Mouse (Mus musculus) heart, postnatal 0 days (tissue): ENCODE data around the gene Pgrmc1. TPM values are rescaled to one million over a fixed set of nuclear protein-coding genes. Genes with fewer than 3 reads are reported as not detected.

Source experiments
- ATAC-seq: fragments of 200-750 bp; cut with Nextera tagmentation; 2 replicates; pipeline ENCODE4 v1.8.0; 2017; ENCODE audit warnings: low read depth, moderate number of reproducible peaks, moderate library complexity; ENCODE audit not compliant: insufficient read depth
- DNase-seq: peaks from one replicate; pipeline ENCODE4 v3.0.0-alpha.2; 2016; ENCODE audit warnings: low spot score
- H3K27ac ChIP-seq: fragments of 300-500 bp; sonication (generic); 2 replicates; pipeline ENCODE4 v1.5.1; 2014; ENCODE audit warnings: low read depth, mild to moderate bottlenecking
- H3K27me3 ChIP-seq: fragments of 300-500 bp; sonication (generic); 2 replicates; pipeline ENCODE4 v1.6.1; 2014; ENCODE audit warnings: low read length, mixed read lengths; ENCODE audit not compliant: control insufficient read depth, insufficient read depth
- H3K36me3 ChIP-seq: fragments of 300-500 bp; sonication (generic); replicated peaks from 2 replicates; pipeline ENCODE4 v1.6.1; 2014; ENCODE audit warnings: low read length, mixed read lengths; ENCODE audit not compliant: control insufficient read depth, insufficient read depth
- H3K4me1 ChIP-seq: fragments of 300-500 bp; sonication (generic); 2 replicates; pipeline ENCODE4 v1.6.1; 2014; ENCODE audit warnings: antibody characterized with exemption; ENCODE audit not compliant: control insufficient read depth, insufficient read depth
- H3K4me2 ChIP-seq: fragments of 300-500 bp; sonication (generic); 2 replicates; pipeline ENCODE4 v1.6.1; 2014; ENCODE audit warnings: low read depth, mild to moderate bottlenecking, low read length, moderate library complexity
- H3K4me3 ChIP-seq: fragments of 300-500 bp; sonication (generic); 2 replicates; pipeline ENCODE4 v1.5.1; 2014; ENCODE audit warnings: low read depth, low read length
- H3K9ac ChIP-seq: fragments of 300-500 bp; sonication (generic); replicated peaks from 2 replicates; pipeline ENCODE4 v1.6.1; 2014; ENCODE audit warnings: low read depth, low read length, mixed read lengths
- H3K9me3 ChIP-seq: fragments of 300-500 bp; sonication (generic); replicated peaks from 2 replicates; pipeline ENCODE4 v1.6.1; 2016; ENCODE audit warnings: low read length; ENCODE audit not compliant: control insufficient read depth
- CTCF ChIP-seq: IDR thresholded peaks from 2 replicates; pipeline ENCODE4 v1.5.1; 2016; ENCODE audit warnings: antibody characterized with exemption, control low read depth, low read depth
- EP300 ChIP-seq: IDR thresholded peaks from 2 replicates; pipeline ENCODE4 v1.6.1; 2016; ENCODE audit warnings: antibody characterized with exemption, low read depth
- WGBS: fragments of 180-500 bp; shearing (Covaris S2); extraction: QIAGEN DNeasy Blood & Tissue Kit; methylation state at CpG from one replicate; pipeline ENCODE4 v1.1.7; 2014; 5-methylcytosine and 5-hydroxymethylcytosine counted together
- polyA plus RNA-seq: library from polyadenylated mRNA; unstranded; fragments of >200 nt; fragmentation: Nextera tagmentation; extraction: Ambion mirVana; gene quantifications from 2 replicates; pipeline ENCODE4 v1.2.1, GENCODE M21; 2015
- total RNA-seq: library from RNA; depleted of rRNA; stranded (reverse); fragments of >200 nt; gene quantifications from 2 replicates; pipeline ENCODE4 v1.2.3, GENCODE M21; 2014; ENCODE audit warnings: low replicate concordance; rRNA removed

Gene Pgrmc1
- total and polyA plus RNA-seq, 2 experiments from 2014 or later, result 70.5 to 82.2 TPM

DNA sequence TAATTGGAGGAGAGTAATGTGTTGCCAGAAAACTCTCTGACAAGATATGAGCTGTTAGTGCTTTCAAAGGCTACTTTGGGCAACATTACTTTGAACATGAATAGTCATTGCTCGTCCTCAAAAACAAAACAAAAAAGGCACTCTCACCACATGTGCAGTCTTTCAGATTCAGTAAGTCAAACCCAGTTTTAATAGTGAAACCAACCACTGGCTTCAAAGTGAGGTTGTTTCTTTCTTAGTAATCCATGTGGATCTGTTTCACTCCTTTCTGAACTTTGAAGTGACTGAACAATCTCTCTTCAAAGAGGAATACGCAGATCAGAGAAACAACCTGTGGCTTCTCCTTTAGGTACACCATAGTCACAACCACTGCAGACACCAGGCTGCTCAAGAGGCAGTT lies 11.1 kb downstream of the Pgrmc1 start:
- 69% methylated on average over 2 of the region's 2 CpGs for WGBS
- H3K9ac ChIP-seq, result no peak overlapping the region
- no peaks in the 10 kb centered on the region for H3K4me1 ChIP-seq
- H3K9me3 ChIP-seq, result no peaks in the 10 kb centered on the region
- ATAC-seq (no peak), DNase-seq (no peak)
- H3K4me3 ChIP-seq, result no peak overlapping the region
- H3K27me3 ChIP-seq, result no peaks in the 10 kb centered on the region
- no peak overlapping the region for H3K27ac ChIP-seq
- TF ChIP-seq CTCF (no peak), EP300 (no peak)
- peaks cover 6% of the 10 kb centered on the region; the same call in 1 of the 2 replicates for H3K36me3 ChIP-seq
- no peak overlapping the region for H3K4me2 ChIP-seq

DNA sequence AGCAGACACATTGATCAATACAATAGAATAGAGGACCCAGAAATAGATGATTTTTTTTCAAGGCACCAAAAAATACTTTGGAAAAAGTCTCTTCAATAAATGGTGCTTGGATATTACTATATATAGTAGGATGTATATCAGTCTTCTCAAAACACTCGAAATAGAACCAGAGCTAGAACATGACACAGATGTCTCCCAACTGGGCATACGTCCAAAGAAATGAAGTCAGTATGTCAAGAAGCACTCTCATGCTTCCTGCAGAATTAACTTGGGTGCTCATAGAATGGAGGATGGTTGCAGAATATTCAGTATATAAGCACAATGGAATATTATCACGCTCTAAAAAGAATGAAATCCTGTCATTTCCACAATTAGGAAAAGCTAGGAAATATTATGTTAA lies 30.1 kb downstream of the Pgrmc1 start:
- 37% methylated on average over 3 of the region's 3 CpGs for WGBS
- Histone ChIP-seq H3K27ac (no peak overlapping the region), H3K4me3 (no peak overlapping the region), H3K4me2 (no peak overlapping the region), H3K36me3 (no peaks in the 10 kb centered on the region), H3K9ac (no peak overlapping the region), H3K4me1 (no peaks in the 10 kb centered on the region), H3K9me3 (no peaks in the 10 kb centered on the region), H3K27me3 (no peaks in the 10 kb centered on the region)
- DNase-seq (peak; percentile 46), ATAC-seq (0 out of 2 replicates have a peak, but pooled peaks have one; percentile 44)
- TF ChIP-seq CTCF (no peak), EP300 (no peak)

DNA sequence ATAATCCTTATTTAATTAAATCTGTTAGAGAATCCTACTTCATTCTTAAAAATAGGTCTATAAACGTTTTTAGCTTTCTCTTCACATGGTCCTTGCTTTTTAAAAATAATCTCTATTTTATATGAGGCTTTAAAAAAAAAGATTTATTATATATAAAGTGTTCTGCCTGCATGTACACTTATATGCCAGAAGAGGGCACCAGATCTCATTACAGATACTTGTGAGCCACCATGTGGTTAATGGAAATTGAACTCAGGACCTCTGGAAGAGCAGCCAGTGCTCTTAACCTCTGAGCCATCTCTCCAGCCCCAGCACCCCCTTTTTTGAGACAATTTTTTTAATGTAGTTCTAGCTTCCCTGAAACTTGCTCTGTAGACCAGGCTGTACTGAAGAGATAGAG lies 32.8 kb downstream of the Pgrmc1 start:
- Histone ChIP-seq H3K4me1 (no peaks in the 10 kb centered on the region), H3K4me2 (no peak overlapping the region), H3K9me3 (no peaks in the 10 kb centered on the region), H3K9ac (no peak overlapping the region), H3K27me3 (no peaks in the 10 kb centered on the region), H3K27ac (no peak overlapping the region), H3K4me3 (no peak overlapping the region), H3K36me3 (no peaks in the 10 kb centered on the region)
- DNase-seq, result peak; percentile 13
- TF ChIP-seq CTCF (peak; percentile 29), EP300 (no peak)
- WGBS, result 4% methylated on average over 1 of the region's 1 CpGs
- ATAC-seq, result no peak

DNA sequence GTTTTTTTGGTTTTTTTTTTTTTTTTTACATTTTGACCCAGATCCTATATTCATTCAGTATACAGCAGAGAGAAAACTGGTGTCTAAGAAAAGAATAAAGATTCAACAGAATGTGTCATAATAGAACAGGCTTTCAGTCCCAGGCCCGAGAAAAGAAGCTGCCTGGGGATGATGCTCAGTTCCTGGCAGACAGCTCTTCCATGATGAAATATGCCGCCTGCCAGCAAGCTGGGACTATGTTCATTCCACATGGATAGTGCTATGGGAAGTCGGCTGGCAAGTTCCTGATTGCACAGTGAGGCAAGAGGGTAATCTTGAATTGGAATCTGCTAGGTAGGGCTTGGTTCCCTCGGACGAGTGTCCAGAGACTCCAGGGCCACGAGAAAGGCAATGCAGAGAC lies 42.0 kb downstream of the Pgrmc1 start:
- ATAC-seq (no peak), DNase-seq (no peak)
- Histone ChIP-seq H3K9me3 (no peaks in the 10 kb centered on the region), H3K4me1 (no peaks in the 10 kb centered on the region), H3K36me3 (no peaks in the 10 kb centered on the region), H3K4me2 (no peak overlapping the region), H3K27ac (no peak overlapping the region), H3K27me3 (no peaks in the 10 kb centered on the region), H3K4me3 (no peak overlapping the region), H3K9ac (no peak overlapping the region)
- TF ChIP-seq CTCF, result no peak
- TF ChIP-seq EP300, result no peak
- WGBS, result 67% methylated on average over 6 of the region's 6 CpGs

DNA sequence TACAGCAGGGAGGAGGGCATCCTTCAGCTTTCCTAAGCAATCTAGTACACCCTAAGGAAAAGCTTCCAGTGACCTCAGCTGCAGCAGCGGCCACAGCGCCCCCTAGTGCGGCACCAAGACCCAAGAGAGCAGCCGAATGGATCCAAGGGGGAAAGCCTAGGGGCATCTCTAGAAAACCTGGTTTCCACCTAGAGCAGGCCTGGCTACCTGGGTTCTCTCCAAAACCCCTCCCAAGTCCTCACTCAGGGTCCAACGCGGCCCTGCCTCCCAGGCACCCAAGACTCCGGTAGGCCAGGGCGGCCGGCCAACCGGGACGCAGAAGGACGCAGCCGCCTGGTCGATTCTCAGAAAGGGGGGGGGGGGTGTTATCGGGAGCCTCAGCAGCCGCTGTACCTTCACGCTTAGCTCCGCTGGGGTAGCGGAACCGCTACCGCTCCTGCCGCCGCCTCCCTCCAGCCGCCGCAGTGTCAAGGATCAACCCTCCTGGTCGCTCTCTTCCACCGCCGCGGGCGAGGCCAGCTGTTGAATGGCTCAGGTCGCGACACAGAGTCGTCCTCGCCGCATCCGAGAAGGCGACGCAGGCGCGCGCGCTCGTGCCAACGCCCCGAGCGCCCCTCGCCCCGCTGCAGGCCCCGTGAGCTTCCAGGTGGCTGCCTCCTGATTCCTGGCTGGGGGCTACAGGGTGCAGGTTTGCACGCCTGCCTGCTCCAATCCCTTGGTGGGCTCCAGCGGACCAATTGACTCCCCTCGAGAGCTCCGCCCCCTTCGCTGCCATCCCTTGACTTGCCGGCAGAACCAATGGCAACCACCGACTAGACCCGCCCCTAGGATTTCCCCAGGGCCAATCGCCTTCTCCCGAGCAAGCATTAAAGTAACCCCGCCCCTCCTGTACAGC lies 46.9 kb downstream of the Pgrmc1 start, which contains the start of gene Akap17b:
Akap17b (minus strand) TSS at position 739 of the 895 bp plus-strand sequence.
- 16% methylated on average over 34 of the region's 60 CpGs for WGBS
- TF ChIP-seq CTCF (peak; percentile 52), EP300 (no peak)
- Histone ChIP-seq H3K9ac (peak within 1 kb of the TSS; percentile 64), H3K9me3 (no peaks in the 10 kb centered on the region), H3K4me3 (peak within 1 kb of the TSS; percentile 74), H3K36me3 (no peaks in the 10 kb centered on the region), H3K27me3 (no peaks in the 10 kb centered on the region), H3K27ac (peak within 1 kb of the TSS; percentile 74), H3K4me1 (no peaks in the 10 kb centered on the region), H3K4me2 (peak within 1 kb of the TSS; percentile 57)
- DNase-seq (peak; percentile 90), ATAC-seq (peak; percentile 97)

Other genes starting within 250 kb of the Pgrmc1 start
- not detected in 2 replicates for gene Gm6268, start 196.9 kb upstream of the Pgrmc1 start, total RNA-seq
- not detected in 2 replicates for gene Gm6268, start 196.9 kb upstream of the Pgrmc1 start, polyA plus RNA-seq
- not detected in 2 replicates for gene Gm14569, start 106.4 kb upstream of the Pgrmc1 start, total RNA-seq
- not detected in 2 replicates for gene Gm14569, start 106.4 kb upstream of the Pgrmc1 start, polyA plus RNA-seq
- gene Akap17b, start 47.2 kb downstream of the Pgrmc1 start, total RNA-seq, result 1.3 and 2.7 TPM in 2 replicates
- 1.3 TPM in 2 replicates for gene Akap17b, start 47.2 kb downstream of the Pgrmc1 start, polyA plus RNA-seq
- 2.7 TPM in 1 of 2 replicates, not detected in the other for gene Slc25a43, start 145.5 kb downstream of the Pgrmc1 start, total RNA-seq
- 2.0 and 2.2 TPM in 2 replicates for gene Slc25a43, start 145.5 kb downstream of the Pgrmc1 start, polyA plus RNA-seq
- 1,399 and 1,635 TPM in 2 replicates for gene Slc25a5, start 197.4 kb downstream of the Pgrmc1 start, total RNA-seq
- 1,751 and 1,760 TPM in 2 replicates for gene Slc25a5, start 197.4 kb downstream of the Pgrmc1 start, polyA plus RNA-seq